Mouse (Mus musculus): ENCODE measurements around the gene Tbc1d1. TPM values are rescaled to one million over a fixed set of nuclear protein-coding genes. Genes with fewer than 3 reads are reported as not detected.
A peak's percentile ranks its signal among the peaks of the same experiment; 100 is the strongest.
"Not testable (repeated sequence)": the region's sequence is repeated elsewhere in the genome, so short reads cannot be mapped to it uniquely, and the experiment has no call there.

Gene Tbc1d1
- total RNA-seq, 2 experiments from 2014 or later: 22.2 to 24.3 TPM

GRCm38 (mm10) chr5:64307289-64307688, 151.2 kb downstream of the Tbc1d1 start:
- no peak for DNase-seq (ENCODE audit: low spot score in 2 of 2)

- no peak for DNase-seq (ENCODE audit: low spot score in 2 of 2)
Measured at GRCm38 (mm10) chr5:64312295-64312694, 156.2 kb downstream of the Tbc1d1 start.

GRCm38 (mm10) chr5:64313481-64313880, 157.4 kb downstream of the Tbc1d1 start:
- DNase-seq (ENCODE audit: low spot score in 2 of 2): no peak

- no peak for DNase-seq (ENCODE audit: low spot score in 2 of 2)
Measured at GRCm38 (mm10) chr5:64314288-64315052, 158.4 kb downstream of the Tbc1d1 start.

- no peak for DNase-seq (ENCODE audit: low spot score in 2 of 2)
Measured at GRCm38 (mm10) chr5:64315088-64315487, 159.0 kb downstream of the Tbc1d1 start.

GRCm38 (mm10) chr5:64323286-64323685, 167.2 kb downstream of the Tbc1d1 start:
- DNase-seq (ENCODE audit: low spot score in 2 of 2): no peak

GRCm38 (mm10) chr5:64324353-64324752, 168.2 kb downstream of the Tbc1d1 start:
- DNase-seq (ENCODE audit: low spot score in 2 of 2): no peak

GRCm38 (mm10) chr5:64324920-64325319, 168.8 kb downstream of the Tbc1d1 start:
- DNase-seq (ENCODE audit: low spot score in 2 of 2): no peak

GRCm38 (mm10) chr5:64325741-64326355, 169.7 kb downstream of the Tbc1d1 start:
- DNase-seq (ENCODE audit: low spot score in 2 of 2): no peak

GRCm38 (mm10) chr5:64326427-64327181, 170.5 kb downstream of the Tbc1d1 start:
- DNase-seq (ENCODE audit: low spot score in 2 of 2): peak in 1 of 2 experiments; percentile 49

GRCm38 (mm10) chr5:64327212-64327902, 171.3 kb downstream of the Tbc1d1 start:
- DNase-seq (ENCODE audit: low spot score in 2 of 2): no peak

- peak; percentile 75 to 76 for DNase-seq (ENCODE audit: low spot score in 2 of 2)
Measured at GRCm38 (mm10) chr5:64336767-64337408, 180.8 kb downstream of the Tbc1d1 start.

- not testable (repeated sequence) for DNase-seq (ENCODE audit: low spot score in 2 of 2)
Measured at GRCm38 (mm10) chr5:64338795-64339194, 182.7 kb downstream of the Tbc1d1 start.

- no peak for DNase-seq (ENCODE audit: low spot score in 2 of 2)
Measured at GRCm38 (mm10) chr5:64340366-64340765, 184.3 kb downstream of the Tbc1d1 start.

- no peak for DNase-seq (ENCODE audit: low spot score in 2 of 2)
Measured at GRCm38 (mm10) chr5:64341671-64342070, 185.6 kb downstream of the Tbc1d1 start.

GRCm38 (mm10) chr5:64342138-64342537, 186.0 kb downstream of the Tbc1d1 start:
- DNase-seq (ENCODE audit: low spot score in 2 of 2): no peak

GRCm38 (mm10) chr5:64343972-64344700, 188.0 kb downstream of the Tbc1d1 start:
- no peak for DNase-seq (ENCODE audit: low spot score in 2 of 2)

- no peak for DNase-seq (ENCODE audit: low spot score in 2 of 2)
Measured at GRCm38 (mm10) chr5:64345181-64345735, 189.2 kb downstream of the Tbc1d1 start.

GRCm38 (mm10) chr5:64345761-64346160, 189.7 kb downstream of the Tbc1d1 start:
- DNase-seq (ENCODE audit: low spot score in 2 of 2): no peak

- DNase-seq (ENCODE audit: low spot score in 2 of 2): no peak
Measured at GRCm38 (mm10) chr5:64346343-64346885, 190.3 kb downstream of the Tbc1d1 start.

All from layer of hippocampus, postnatal 10 days (tissue).